In the genomic region with DNA sequence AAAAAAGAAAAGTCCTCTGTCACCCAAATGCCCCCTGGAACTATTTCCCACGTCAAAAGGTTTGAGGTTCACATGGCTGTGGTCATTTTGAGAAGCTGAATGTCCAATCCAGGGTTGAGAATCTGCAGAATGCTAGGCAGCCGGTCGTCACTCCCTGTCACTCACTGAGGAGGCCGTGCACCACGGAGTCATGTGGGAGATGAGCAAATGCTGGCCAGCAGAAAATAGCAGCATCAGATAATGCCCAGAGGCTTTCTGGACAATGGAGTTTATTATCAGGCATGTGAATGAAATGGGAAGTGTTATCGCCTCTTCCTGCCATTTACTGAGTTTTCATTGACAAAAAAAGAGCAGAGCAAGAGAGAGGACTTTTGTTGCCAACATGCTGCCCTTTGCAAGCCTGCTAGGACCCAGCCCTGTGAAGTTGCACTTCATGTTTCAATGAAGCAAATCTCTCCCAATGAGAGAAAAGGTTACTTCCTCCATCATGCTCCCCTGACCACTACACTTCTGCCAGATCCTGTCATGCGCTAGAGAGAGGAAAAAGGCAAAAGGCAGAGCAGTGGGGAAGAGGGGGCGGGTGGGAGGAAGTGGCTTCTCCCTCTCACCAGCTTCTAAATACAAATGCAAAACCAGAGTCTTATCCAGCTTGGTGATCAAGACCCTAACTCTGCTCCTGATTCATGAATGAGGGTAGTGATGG, we compare ENCODE assay signal across 11 mouse cellular contexts.
A peak's percentile ranks its signal among the peaks of the same experiment; 100 is the strongest.
DNase-seq lines count a peak whose midpoint lies in the region; ATAC-seq and TF ChIP-seq lines count a peak whose summit lies in the region.
"Had no signal": no experiment of that assay in that cellular context is flagged by ENCODE, and none has a peak within 500 bp of the region (broad histone marks: within the 10 kb centered on the region; RNA-seq: fewer than 3 reads in every experiment).

No protein-coding gene starts in this region.

- 0 out of 2 replicates have a peak, but pooled peaks have one; percentile 41 for ATAC-seq in embryonic facial prominence, embryonic 14.5 days (ENCODE audit: low read depth)
- no peak for ATAC-seq in lung, embryonic 14.5 days (ENCODE audit: insufficient read depth)

- no peak overlapping the region for H3K9ac ChIP-seq in embryonic facial prominence, embryonic 14.5 days (ENCODE audit: low read depth, low read length)
- no peak overlapping the region for H3K9ac ChIP-seq in lung, embryonic 14.5 days
- H3K9ac ChIP-seq: limb, embryonic 13.5 days had no signal

- H3K27ac ChIP-seq in embryonic facial prominence, embryonic 14.5 days (replicated peaks; ENCODE audit: low read depth, low read length) = no peak overlapping the region
- no peak overlapping the region for H3K27ac ChIP-seq in embryonic facial prominence, embryonic 10.5 days (replicated peaks)
- no peak overlapping the region for H3K27ac ChIP-seq in lung, embryonic 14.5 days (ENCODE audit: low read depth)
- H3K27ac ChIP-seq: limb, embryonic 13.5 days had no signal

- no peak overlapping the region for H3K4me3 ChIP-seq in embryonic facial prominence, embryonic 14.5 days (ENCODE audit: low read depth, low read length)
- H3K4me3 ChIP-seq in embryonic facial prominence, embryonic 10.5 days = no peak overlapping the region
- no peak overlapping the region for H3K4me3 ChIP-seq in lung, embryonic 14.5 days (ENCODE audit: low read depth, low read length)
- peak overlapping the region; percentile 6 for H3K4me3 ChIP-seq in megakaryocyte, embryonic 14.5 days (replicated peaks)
- H3K4me3 ChIP-seq: limb, embryonic 13.5 days had no signal

- no peaks in the 10 kb centered on the region for H3K4me1 ChIP-seq in embryonic facial prominence, embryonic 14.5 days (ENCODE audit: control insufficient read depth, insufficient read depth, low read length)
- peaks cover 5% of the 10 kb centered on the region; the same call in 1 of the 2 replicates for H3K4me1 ChIP-seq in embryonic facial prominence, embryonic 10.5 days
- no peaks in the 10 kb centered on the region for H3K4me1 ChIP-seq in lung, embryonic 14.5 days (ENCODE audit: insufficient read depth)
- H3K4me1 ChIP-seq in megakaryocyte, embryonic 14.5 days = peaks cover 65% of the 10 kb centered on the region
- H3K4me1 ChIP-seq: limb, embryonic 13.5 days had no signal

- intact Hi-C loops in gastrocnemius, postnatal 14 days (cut with DNase I; ENCODE audit: low total_unique reads) = no loop called here

- H3K27me3 ChIP-seq in embryonic facial prominence, embryonic 14.5 days (replicated peaks; ENCODE audit: control insufficient read depth, insufficient read depth, low read length) = no peaks in the 10 kb centered on the region
- H3K27me3 ChIP-seq in embryonic facial prominence, embryonic 10.5 days (replicated peaks; ENCODE audit: low read depth, poor library complexity, severe bottlenecking) = no peaks in the 10 kb centered on the region
- no peaks in the 10 kb centered on the region for H3K27me3 ChIP-seq in lung, embryonic 14.5 days (ENCODE audit: insufficient read depth, low read length)
- no peaks in the 10 kb centered on the region for H3K27me3 ChIP-seq in megakaryocyte, embryonic 14.5 days (replicated peaks)
- H3K27me3 ChIP-seq: limb, embryonic 13.5 days had no signal

- 42% methylated on average over 8 of the region's 8 CpGs for WGBS in embryonic facial prominence, embryonic 14.5 days
- WGBS in embryonic facial prominence, embryonic 10.5 days = 50% methylated on average over 8 of the region's 8 CpGs
- 46% methylated on average over 8 of the region's 8 CpGs for WGBS in lung, embryonic 14.5 days

- peak; percentile 29 for DNase-seq in embryonic facial prominence, embryonic 14.5 days (ENCODE audit: low spot score)
- no peak for DNase-seq in embryonic facial prominence, embryonic 10.5 days (ENCODE audit: low spot score)
- DNase-seq in lung, embryonic 14.5 days = peak; percentile 29
- DNase-seq in lung, postnatal 14 days = no peak
- DNase-seq in c-Kit-positive CD71-negative TER-119-negative erythroid progenitor cells, embryonic 14.5 days (ENCODE audit: low read depth) = peak; percentile 31
- no peak for DNase-seq in gastrocnemius, postnatal 14 days
- no peak for DNase-seq in left cerebral cortex, adult 8-10 months (ENCODE audit: low spot score in 2 of 2)
- DNase-seq: cerebellum, adult 8-10 months; kidney, postnatal 36 days had no signal

- H3K36me3 ChIP-seq in embryonic facial prominence, embryonic 14.5 days (ENCODE audit: control insufficient read depth, insufficient read depth, low read length) = no peaks in the 10 kb centered on the region
- H3K36me3 ChIP-seq in embryonic facial prominence, embryonic 10.5 days (replicated peaks) = no peaks in the 10 kb centered on the region
- no peaks in the 10 kb centered on the region for H3K36me3 ChIP-seq in lung, embryonic 14.5 days (ENCODE audit: insufficient read depth)
- no peaks in the 10 kb centered on the region for H3K36me3 ChIP-seq in megakaryocyte, embryonic 14.5 days (replicated peaks; ENCODE audit: low read length)
- H3K36me3 ChIP-seq: limb, embryonic 13.5 days had no signal

- H3K9me3 ChIP-seq in embryonic facial prominence, embryonic 14.5 days (ENCODE audit: control insufficient read depth, low read length) = no peaks in the 10 kb centered on the region
- H3K9me3 ChIP-seq in embryonic facial prominence, embryonic 10.5 days = no peaks in the 10 kb centered on the region
- no peaks in the 10 kb centered on the region for H3K9me3 ChIP-seq in lung, embryonic 14.5 days (ENCODE audit: low read depth, low read length)
- H3K9me3 ChIP-seq in megakaryocyte, embryonic 14.5 days = no peaks in the 10 kb centered on the region
- H3K9me3 ChIP-seq: limb, embryonic 13.5 days had no signal

- TF ChIP-seq CTCF in lung, embryonic 14.5 days (IDR thresholded peaks at IDR 0.05; ENCODE audit: low read depth) = no peak

- no peak overlapping the region for H3K4me2 ChIP-seq in embryonic facial prominence, embryonic 14.5 days (ENCODE audit: low read depth, low read length)
- H3K4me2 ChIP-seq in lung, embryonic 14.5 days = no peak overlapping the region
- H3K4me2 ChIP-seq: limb, embryonic 13.5 days had no signal

Comparison
In these comparisons a context has a peak if more than half of its experiments do, and no peak if none do; other contexts are left out.
1. DNase-seq: peak in embryonic facial prominence, embryonic 14.5 days (single experiment), lung, embryonic 14.5 days (single experiment) and c-Kit-positive CD71-negative TER-119-negative erythroid progenitor cells, embryonic 14.5 days (single experiment); none in embryonic facial prominence, embryonic 10.5 days (single experiment), lung, postnatal 14 days (single experiment), gastrocnemius, postnatal 14 days (single experiment) and left cerebral cortex, adult 8-10 months (0 of 2).